Mouse (Mus musculus) gastrocnemius, adult 18-20 months (tissue): Measurements from ENCODE around the gene Ppm1g. TPM values are rescaled to one million over a fixed set of nuclear protein-coding genes. Genes with fewer than 3 reads are reported as not detected.

ENCODE experiments used
- DNase-seq: peaks from one replicate; pipeline ENCODE4 v3.0.0; 2021; ENCODE audit warnings: low spot score
- long read RNA-seq, 2 experiments: library from polyadenylated mRNA; stranded (forward); transcript quantifications; one replicate each; pipeline ENCODE4 v2.0.0; 2021
- total RNA-seq, 2 experiments: library from RNA; stranded (reverse); gene quantifications; 2 replicates each; pipeline ENCODE4 v1.2.3; 2021

Ppm1g gene
- total RNA-seq: 10 to 100 TPM; 37.8 to 43.9 TPM
- long read RNA-seq, experiment 1, transcript Ppm1g-201 (10 exons, 2,307 nt): major isoform, 61 of 67 reads
- long read RNA-seq, experiment 1, partial matches to known transcripts: 2 of 67 reads
- long read RNA-seq, experiment 1, other reads (novel, unspliced or antisense): 4 of 67 reads
- long read RNA-seq, experiment 2, transcript Ppm1g-201 (10 exons, 2,307 nt): major isoform, 72 of 77 reads
- long read RNA-seq, experiment 2, partial matches to known transcripts: 3 of 77 reads
- long read RNA-seq, experiment 2, other reads (novel, unspliced or antisense): 2 of 77 reads

DNA sequence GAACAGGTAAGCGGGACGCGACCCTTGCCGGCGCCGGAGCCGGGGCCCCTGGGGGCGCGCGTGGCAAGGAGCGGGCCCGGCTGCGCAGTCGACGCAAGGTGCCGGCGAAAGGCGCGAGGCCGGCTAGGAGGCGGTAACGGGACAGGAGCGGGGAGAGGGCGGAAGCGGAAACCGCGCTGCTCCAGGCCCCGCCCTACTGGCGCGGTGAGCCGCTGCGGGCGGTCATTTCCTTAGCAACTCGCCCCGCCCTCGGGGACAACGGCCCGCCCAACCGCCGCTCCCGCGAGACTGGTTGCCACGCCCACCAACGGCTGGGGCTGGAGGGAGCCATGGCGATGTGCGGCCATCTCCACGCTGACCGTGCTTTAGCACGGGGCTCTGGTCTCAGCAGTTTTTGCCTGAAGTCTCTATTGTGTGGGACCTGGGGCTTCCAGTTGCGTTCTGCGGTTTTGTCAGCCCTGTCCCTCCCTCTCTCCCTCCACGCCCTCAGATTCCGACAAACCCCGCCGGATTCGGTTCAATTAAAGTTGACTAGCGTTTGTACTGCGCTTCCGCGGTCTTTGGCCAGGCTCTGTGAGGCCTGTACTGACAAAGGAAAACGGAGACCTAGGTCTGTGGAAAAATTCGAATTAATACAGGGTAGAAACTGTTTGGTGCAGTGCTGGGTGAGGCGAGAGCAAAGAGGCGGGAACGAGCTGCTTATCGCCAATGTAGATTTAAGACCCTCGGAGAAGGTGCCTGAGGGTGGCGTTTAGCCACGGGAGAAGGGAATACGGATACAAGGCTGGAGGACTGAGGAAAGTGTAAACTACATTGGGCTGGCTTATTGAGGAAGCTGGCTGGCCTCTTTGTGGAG is at the start of gene Ppm1g:
Gene Ppm1g, minus strand, starts transcription at position 240 of the 856 bp plus-strand sequence.
- DNase-seq: peak; percentile 98

DNA sequence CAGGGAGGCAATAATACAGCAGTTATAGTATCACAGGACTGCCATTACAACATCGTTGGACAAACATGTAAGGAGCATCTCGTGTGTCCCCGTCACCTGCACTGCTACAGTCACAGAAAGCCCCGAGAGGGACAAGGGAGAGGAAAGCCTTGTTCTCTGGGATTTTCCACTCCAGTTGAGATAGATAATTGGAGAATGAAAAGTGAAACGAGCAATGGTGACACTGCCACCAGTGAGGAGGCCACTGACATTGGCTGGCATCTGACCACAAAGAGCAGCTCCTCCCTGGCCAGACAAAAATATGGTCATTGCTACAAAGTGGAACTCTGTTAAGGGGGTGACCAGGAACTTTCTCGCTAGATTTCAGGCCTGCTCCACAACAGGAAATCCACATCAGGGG is 47.2 kb upstream of the Ppm1g start:
- DNase-seq: no peak

DNA sequence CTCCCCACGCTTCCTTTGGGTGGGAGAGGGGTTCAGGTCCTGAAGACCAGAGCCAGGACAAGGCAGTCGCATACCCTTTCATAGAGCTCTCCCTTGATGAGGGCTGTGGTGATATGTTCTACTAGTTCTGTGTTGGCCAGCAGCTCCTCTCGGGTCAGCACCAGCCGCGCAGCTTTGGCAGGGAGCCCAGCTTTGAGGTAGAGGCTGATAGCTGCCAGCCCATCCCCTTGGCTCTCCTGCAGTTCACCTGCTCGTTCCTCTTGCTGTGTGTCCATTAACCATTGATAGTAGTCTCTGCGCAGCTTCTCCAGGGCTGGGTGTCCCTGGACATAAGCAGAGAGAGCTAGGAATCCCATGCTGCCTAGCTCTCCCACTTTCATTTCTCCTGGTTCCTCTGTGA is 45.6 kb upstream of the Ppm1g start:
- no peak for DNase-seq

DNA sequence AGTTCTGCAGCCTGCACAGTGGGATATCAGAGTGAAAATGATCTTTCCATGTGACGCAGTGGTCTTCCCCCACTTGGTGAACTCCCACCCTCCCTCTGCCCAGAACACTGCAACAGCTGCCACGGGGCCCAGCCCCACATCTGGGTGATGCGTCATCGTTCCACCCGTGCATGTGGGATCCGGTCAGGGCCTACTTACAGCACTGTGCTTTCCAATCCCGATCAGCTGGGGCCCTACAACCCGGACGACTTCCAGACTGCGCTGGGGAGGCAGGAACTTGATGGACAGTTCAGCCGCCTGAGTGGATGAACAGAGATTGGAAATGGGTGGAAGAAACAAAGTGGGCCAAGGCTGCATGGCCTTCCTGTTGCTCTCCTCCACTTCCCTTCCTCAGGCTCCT is 37.1 kb upstream of the Ppm1g start:
- no peak for DNase-seq

DNA sequence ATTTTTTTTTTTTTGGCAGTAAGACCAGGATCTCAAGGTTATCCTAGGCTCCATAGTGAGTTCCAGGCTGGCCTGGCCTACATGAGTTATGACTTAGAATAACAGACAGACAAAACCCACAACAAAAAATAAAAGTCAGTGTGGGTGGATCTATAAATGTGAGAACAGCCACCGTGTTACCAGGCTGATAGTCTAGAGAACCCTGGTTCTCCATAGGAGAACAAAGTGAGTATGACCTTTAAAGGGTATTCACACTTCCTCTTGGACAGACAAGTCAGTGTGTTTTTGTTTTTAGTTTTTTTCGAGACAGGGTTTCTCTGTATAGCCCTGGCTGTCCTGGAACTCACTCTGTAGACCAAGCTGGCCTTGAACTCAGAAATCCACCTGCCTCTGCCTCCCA is 35.5 kb upstream of the Ppm1g start:
- no peak for DNase-seq

DNA sequence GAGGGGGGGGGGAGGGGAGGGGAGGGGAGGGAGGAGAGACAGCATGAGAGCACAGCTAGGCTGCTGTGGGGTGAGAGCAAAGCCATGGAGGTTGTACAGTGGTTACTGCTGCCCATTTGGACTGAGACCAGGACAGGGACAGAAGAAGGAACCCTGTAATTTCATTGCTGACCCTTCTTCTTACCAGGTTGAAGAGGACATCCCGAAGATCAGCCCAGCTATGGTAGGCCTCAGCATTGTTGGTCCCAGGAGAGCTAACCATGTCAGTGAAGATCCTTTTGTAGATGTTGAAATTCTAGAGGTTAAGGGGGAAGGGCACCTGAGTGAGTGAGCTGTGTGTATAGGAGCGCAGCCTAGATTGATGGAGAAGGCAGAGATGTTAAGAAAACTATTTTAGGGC is 34.9 kb upstream of the Ppm1g start:
- DNase-seq: no peak

DNA sequence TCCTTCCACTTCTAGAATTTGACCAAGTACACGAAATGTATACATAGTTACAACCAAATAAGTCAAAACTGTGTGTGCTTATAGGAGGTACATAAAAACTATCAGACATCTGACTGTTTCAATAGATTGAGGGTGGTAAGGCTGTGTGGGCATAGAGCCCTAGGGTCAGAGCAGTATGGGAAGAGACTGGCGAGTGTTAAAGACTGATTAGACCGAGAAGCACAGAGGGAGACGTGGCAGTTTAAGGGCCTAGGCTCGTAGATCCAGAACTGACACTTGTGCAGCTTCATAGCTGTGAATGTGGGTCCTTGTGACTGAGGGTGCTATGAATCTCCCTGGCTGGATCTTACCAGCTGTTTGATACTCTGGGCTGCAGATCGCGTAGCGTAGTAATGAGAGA is 34.4 kb upstream of the Ppm1g start:
- no peak for DNase-seq

DNA sequence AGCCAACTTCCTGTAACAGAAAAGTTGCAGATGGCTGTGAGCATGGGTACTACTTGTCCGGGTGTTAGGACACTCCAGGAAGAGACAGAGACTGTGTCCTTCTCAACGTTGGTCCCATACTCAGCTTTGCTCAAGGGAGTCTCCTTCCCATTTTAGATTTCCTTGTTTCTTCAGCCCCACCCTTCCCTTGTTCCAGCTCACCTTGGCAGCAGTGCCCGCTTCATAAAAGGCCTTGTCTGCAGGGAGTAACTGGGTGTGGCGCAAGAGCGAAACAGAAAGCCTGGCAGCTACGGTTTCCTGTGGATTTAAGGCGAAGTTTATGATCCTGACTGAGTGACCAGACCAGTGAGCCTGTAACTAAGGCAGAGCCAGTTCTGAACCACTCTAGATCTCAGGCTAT is 34.0 kb upstream of the Ppm1g start:
- DNase-seq: peak; percentile 27

DNA sequence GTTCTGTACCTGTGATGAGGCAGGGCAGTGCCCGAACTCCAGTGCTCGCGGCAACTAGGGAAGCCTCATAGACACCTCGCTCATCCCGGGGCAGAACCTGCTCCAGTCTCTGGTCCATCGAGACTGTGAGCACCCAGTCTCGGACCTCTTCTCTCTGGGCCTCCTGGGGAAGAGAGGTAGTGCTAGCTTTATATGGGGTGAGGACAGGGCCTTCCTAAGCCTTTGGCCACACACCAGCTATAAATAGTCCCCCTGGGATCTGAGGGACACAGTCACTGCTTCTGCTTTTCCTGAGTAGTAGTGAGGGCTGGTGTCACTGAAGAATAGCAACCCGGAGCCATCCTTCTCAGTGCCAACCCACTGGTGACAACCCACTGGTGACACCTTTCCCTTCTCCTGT is 33.3 kb upstream of the Ppm1g start:
- DNase-seq: no peak

DNA sequence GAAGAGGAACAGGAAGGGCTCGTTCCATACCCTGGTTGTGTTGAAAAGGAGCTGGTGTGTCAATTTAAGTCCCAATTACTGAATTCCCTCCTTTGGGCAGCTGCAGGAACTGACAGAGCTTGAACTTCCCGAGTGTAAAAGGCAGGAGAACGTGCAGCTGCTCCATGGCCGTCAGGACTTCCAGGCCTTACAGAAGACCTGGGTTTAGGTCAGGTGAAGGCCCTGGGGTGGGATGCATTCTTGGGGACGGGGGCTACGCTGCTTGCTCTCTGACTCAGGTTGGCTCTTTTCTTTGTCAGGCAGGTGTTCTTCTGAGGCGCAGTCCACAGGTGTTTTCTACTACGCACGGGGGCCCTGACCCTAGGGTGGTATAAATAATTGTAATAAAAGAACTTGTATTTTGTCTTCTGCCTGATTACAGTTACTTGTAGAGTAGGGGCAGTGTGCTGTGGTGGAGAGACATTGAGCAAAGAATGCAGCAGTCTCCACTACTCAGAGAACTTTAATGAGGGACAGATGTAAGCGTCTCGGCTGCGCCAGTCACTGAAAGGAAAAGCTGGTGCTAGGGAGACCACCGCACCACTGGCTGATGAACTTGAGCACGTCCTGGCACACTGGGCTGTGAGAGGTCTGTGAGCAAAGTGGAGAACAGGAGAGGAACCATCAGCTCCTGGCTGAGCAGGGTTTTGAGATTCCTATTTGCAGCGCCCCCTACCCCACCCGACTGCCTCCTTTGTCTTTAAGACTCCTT is 32.5 kb upstream of the Ppm1g start:
- DNase-seq: no peak

DNA sequence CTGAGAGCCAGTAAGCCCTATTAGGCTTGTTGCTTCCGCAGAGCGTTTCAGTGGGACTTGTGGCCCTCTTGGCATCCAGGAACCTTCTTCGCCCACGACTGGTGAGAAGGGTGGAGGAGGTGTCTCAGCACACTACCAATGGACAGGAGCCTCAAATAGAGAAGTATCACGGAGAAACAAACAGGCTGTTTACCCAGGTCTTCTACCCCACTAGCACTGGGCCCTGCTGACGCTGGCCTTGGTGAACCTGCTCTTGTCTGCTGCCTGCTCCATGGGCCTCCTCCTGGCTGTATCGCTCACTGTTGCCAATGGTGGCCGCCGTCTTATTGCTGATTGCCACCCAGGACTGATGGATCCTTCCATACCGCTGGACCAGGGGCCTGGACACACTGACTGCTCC is 31.7 kb upstream of the Ppm1g start:
- DNase-seq: no peak

DNA sequence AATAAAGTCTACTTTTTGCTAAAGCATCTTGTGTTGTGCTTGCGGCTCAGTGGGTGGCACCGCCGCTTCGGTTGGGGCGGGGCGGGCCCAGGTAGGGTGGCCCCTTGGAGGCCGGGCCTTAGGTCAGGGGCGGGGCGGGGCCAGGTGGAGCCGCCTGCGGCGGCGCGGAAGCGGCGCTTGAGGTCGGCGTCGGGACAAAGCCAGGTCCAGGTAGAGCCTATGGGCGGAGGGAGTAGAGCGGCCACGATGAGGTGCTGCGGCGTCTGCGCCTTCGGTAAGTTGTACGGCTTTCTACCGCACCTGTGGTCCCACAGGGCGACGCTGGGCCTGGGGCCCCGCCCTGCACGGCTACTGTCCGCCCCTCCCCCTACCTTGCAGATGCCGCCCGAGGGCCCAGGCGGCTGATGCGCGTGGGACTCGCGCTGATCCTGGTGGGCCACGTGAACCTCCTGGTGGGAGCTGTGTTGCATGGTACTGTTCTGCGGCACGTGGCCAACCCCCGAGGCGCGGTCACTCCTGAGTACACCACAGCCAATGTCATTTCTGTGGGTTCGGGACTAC is 31.1 kb upstream of the Ppm1g start, which contains the start of gene Krtcap3:
Gene Krtcap3, plus strand, starts transcription at position 151 of the 561 bp plus-strand sequence.
- no peak for DNase-seq

DNA sequence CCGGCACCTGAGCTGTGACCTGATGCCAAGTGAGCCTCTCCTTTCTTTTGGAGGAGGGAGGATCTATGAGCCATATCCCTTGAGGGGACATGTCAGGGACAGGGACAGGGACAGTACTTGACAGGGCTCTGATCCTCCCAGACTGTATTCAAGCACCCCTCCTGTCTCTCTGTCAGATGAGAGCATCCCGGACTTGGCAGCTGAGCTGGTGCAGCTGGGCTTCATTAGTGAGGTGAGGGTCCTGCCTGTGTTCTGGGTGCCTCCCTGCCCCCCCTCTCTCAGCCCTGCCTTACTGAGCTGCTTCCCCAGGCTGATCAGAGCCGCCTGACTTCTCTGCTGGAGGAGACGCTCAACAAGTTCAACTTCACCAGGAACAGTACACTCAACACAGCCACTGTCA is 30.2 kb upstream of the Ppm1g start:
- DNase-seq: no peak

DNA sequence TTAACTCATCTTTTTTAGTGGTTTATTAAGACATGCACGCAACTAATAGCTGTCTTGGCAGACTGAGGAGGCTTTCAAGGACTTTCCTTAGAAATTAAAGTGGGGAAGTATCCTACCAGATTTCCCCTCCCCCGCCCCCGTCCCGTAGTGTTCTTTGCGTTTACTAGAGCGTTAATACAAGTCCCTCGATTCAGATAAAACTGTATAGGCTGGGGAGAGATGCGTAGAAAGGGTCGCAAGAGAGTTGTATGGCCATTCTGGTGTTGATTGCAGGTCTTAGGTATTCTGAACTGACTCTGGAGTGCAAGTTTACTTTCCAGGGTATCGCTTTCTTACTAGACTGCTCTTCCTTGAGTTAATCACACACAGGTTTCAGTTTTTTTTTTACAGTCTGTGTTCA is 21.7 kb upstream of the Ppm1g start:
- no peak for DNase-seq

DNA sequence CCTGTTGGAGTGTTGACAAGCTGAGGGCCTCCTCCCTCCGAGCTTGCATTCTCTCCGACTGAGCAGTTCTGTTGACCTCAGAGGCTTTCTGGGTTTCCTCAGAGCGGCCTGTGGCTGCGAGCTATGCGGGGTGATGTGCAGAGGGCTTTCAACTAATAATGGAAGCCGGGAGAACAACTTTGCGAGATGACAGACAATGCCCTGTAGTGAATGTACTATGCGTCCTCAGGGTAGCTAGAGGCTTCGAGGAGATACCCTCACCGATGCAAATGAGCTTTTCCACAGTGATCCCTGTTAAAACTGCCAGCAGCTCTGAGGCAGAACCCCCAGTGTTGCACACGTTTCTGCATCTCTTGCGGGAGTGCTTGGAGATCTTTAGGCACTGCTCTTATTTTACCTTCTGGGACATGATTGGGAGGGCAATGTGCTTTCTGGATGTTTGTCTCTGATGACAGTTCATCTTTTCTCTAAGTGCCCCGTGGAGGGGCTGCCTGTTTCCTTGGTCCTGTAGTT is 21.1 kb upstream of the Ppm1g start:
- no peak for DNase-seq

DNA sequence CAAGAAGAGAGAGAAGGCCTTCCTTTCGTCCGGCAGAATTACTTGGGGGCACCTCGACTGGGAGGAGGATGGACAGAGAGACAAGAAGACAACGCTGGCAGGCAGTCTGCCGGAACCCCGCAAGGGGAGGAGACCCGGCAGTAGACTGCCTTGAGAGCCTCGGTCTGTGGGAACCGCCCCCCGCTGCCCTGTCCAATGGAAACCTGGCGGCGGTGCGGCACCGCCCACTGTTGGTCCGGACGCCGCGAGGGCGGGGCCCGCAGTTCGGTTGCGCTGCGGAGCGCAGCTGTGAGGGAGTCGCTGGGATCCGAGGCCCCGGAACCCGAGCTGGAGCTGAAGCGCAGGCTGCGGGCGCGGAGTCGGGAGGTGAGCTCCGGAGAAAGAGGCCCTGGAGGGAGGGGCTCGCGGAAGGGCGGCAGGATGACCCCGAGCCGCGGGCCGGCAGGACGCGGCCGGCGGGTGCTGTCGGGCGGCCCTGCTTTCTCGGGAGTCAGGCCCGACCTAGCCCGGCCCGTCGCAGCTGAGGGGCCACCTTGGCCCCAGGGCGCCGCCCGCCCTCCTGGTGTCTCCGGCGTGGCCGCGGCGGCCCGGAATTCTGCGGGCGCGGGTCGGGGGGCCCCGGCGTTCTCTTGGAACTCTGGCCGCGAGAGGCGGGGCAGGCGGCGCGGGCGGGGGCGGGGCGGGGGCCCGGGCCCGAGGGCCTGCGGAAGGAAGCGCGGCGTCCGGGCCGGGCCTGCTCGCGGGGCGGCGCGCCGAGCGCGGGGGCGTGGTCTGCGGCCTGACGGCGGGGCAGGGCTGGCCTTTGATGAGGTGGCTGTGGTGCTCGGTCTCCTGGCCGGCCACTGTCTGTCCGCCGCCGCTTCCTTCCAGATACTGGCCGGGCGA is 20.4 kb upstream of the Ppm1g start, which contains the start of the genes Nrbp1 and Gm9970:
Gene Nrbp1, plus strand, starts transcription at position 228 of the 885 bp plus-strand sequence.
Gene Gm9970, minus strand, starts transcription at position 596 of the 885 bp plus-strand sequence.
- peak; percentile 95 for DNase-seq

DNA sequence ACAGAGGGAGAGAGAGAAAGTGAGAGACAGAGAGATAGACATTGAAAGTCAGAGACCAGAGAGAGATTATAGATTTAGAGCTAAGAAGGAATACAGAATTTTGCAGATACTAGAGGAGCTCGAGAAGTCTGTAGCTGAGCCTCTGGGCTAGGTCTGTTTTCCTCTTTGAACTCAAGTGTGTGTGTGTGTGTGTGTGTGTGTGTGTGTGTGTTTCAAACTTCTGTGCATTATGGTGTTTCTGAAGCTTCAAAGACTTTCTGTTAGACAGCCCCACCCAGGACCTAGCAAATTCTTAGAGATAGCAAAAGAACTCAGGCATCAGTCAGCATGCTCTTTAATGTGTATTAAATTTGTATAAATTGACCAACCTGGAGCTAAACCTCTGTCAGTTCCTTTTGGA is 6.2 kb upstream of the Ppm1g start:
- no peak for DNase-seq

DNA sequence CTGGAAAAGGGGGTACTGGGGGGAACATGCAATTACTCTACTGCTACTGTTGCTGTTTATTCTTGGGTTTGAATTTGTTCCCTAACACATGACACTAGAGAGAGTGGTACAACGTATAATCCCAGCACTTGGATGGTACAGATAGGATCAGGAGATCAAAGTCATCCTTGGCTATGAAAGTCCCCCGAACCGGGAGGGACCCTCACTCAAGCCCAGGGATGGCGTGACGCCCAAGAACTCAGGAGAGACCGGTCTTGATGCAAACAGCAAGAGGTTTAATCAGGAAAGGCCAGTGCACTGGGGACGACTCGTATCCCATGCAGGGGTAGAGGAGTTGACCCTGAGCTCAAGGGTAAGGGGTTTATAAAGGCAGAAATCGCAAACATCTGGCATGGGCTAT is 2.2 kb upstream of the Ppm1g start:
- no peak for DNase-seq

DNA sequence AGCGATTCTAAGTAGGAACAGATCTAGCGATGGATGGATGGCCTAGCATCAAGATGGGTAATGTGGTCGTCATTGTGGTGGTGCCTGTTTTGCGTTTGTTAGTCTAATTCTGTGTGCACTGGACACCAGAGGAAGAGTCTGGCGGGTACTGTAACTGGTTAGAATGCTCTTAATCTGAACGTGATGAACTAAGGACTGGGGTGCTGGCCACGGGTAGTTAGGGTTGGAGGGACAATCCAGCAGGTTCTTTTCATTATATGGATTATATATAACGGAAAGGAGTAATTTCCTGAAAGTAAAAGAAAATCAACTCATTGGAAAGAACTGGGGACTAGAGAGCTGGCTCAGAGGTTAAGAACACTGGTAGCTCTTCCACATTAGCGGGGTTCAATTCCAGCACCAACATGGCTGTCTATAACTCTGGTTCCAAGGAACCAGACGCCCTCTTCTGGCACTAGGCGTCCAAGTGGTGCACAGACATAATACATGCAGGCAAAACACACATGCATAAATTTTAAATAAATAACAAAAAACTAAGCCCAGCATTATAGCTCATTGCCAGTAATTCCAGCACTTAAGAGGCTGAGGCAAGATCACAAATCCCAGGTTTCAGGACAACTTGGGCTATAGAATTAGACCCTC is 938 bp upstream of the Ppm1g start:
- DNase-seq: no peak

DNA sequence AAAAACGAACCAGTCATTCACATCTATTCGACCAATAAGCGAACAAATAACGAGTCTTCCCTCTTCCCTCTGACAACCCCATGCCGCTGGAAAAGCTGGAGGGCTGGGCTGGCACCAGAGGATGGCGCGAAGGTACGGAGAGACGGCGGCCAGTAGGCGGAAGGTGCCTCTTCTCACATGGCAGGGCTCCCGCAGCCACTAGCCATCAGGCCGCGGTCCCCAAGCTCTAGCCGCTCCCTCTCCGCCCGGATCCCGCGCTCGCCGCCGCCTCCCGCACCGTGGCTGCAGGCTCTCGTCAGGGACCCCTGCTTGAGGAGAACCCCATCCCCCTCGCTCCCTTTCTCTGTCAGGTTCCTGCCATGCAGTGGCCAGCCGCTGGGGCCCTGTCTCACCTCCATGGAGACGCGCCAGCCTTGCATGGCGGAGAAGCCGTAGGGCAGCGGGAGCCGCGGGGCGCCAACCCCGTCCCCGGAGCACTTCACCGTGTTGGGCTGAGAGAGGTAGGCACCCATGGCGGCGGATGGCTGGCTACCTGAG is 508 bp downstream of the Ppm1g start:
- peak; percentile 24 for DNase-seq
